Mouse (Mus musculus) frontal cortex, adult 2 months (tissue): ENCODE measurements around the gene Dach1. TPM values are rescaled to one million over a fixed set of nuclear protein-coding genes. Genes with fewer than 3 reads are reported as not detected.
A peak's percentile ranks its signal among the peaks of the same experiment; 100 is the strongest.

Experiments used
- DNase-seq, 2 experiments: peaks; one replicate each; pipeline ENCODE4 v3.0.0; 2022; ENCODE audit warnings: low spot score in 1 of 2; ENCODE audit errors: extremely low spot score in 1 of 2
- polyA plus RNA-seq: library from polyadenylated mRNA; depleted of rRNA; stranded (reverse); fragments of >200 nt; gene quantifications from 2 replicates; pipeline ENCODE4 v1.2.3, GENCODE M21; 2012

The Dach1 gene
- polyA plus RNA-seq, 1 experiment, result 1.9 TPM

- DNase-seq, result no peak
These were observed 121.9 kb downstream of the Dach1 start for GRCm38 (mm10) chr14:98047670-98048069.

GRCm38 (mm10) chr14:98046960-98047359 is 122.6 kb downstream of the Dach1 start:
- no peak for DNase-seq

DNA sequence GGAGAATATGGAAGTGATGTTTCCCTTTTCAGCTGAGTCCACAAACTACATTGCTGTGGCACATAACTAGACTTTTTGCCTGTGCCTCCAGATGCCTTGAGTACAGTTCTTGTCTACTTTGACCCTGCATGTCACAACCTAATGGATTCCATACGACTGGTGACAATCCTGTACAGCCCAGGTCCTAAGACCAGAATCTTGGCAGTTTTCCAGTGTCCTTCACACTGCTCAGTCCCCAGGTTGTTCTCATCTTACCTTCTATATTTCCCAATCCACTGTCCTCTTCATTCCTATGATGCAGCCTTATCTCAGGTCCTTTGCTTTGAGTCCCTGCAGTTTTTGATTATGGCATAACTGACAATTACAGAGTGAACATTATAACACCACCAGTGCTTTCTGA is 131.0 kb downstream of the Dach1 start:
- no peak for DNase-seq

DNA sequence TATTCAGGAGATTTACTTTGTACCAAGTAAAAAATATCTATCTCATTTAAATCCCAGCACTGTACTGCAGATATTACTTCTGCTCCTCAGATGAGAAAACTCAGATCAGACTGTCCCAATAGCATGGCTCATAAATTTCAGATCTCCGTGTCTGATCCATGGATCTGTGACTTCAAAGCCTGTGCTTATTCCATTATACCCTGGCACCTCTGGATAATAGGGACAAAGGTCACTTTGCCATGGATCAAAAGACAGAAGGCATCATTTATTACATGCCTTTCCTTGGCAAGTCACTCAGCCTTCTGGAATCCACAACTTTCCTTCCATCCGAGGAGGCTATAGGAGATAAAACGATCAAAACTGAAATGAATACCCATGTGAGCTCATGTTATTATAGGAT is 132.4 kb downstream of the Dach1 start:
- DNase-seq, result no peak

GRCm38 (mm10) chr14:98035261-98035660 is 134.3 kb downstream of the Dach1 start:
- DNase-seq, result no peak

DNA sequence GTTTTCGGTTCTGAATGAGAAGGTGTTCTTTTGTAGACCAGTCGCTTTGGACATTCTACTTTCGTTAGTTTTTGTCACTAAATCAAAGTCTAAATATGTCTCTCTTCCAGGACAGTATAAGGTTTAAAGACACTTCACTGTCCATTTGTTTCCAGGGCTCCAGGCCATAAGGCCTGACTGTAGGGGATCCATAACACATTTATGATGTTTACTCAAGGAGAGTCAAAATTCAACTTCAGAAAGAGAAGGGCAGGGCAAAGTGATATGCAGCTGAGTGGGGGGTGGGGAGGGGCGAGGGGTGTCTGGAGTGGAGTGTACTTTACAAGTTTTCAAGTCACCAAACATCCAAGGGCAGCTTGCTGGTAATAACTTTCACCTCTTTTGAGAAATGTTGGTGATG is 146.0 kb downstream of the Dach1 start:
- no peak for DNase-seq

- no peak for DNase-seq
These were observed 155.5 kb downstream of the Dach1 start for GRCm38 (mm10) chr14:98014053-98014452.

DNA sequence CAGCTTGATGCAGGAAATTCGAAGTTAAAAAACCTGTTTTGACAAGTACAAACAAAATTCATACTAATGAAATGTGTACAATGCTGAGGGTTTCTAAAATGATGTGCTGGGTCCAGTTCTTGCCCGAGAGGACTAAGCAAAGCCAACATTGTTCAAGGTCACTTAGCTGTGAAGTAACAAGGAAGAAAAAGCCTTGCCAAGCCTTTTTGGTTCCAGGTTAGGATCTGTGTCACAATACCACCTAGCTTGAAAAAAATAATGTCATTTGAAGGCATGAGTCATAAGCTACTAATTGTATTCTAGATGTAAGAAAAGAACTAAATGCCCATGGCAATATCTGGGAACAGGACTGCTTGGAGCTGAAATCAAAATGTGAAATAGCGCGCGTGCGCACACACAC is 161.1 kb downstream of the Dach1 start:
- no peak for DNase-seq

DNA sequence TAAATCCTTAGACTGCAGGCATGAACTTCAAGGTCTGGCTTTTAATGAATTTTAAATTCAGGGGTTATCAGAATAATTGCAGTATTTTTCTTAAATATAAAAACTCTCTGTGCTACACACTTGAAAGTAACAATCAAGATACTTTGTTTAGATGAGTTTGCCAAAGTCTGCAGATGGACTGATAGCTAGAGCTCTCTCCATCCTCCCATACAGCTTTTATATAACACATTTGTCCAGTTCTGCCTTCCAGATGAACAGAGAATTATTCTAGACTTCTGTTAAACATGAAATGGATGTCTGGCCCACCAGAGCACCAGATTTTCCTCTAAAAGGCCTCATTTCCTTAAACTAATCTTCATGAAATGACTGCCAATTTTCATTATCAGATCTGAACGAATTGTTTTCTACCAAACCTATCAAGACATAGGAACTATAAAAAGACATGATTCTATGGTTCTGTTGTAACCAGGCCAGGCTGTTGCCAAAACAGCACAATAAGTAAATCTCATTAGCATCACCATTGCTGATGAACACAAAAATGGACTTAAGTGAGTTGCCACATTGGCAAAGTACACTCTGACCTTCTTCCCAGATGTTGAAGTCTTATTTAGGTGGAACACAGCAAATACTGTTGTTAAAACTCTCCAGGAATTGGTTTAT is 167.4 kb downstream of the Dach1 start:
- DNase-seq, result no peak

DNA sequence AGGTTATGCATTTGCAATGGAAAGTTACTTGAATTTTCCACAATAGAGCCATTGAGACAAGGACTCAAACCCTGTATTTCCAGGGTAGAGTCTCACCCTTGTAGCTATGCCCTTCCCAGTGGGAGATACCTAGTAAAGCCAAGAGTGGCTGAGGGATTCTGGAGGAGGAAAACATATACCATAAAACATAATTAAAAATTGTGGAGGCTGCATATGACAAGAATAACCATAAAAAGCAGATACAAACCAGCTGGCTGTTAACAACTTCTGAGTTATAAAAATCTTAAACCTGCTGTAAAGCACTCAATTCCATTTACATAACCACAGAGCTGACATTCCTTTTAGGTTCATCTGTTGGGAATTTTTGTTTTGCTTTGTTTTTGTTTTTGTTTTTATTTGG is 171.0 kb downstream of the Dach1 start:
- DNase-seq, result peak in 1 of 2 experiments; percentile 4

GRCm38 (mm10) chr14:97983251-97983650 is 186.3 kb downstream of the Dach1 start:
- no peak for DNase-seq

DNA sequence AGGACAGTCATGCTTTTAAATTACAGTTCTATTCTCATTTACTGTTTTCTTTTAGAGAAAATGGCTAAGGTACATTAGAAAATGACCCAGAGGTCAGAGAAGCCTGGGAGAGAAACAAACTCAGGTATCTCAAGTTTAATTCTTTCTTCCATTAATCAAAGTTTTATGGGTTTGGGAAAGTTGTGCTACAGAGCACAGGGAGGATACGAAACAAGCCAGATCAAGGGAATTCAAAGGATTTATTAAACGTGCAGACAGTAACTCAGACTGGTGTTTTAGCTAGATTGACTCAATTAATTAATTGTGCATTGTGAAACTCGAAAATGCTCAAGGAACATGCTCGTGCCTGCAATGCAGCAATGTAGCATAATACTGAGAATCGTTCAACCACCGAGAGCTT is 186.9 kb downstream of the Dach1 start:
- no peak for DNase-seq

GRCm38 (mm10) chr14:97980879-97981278 is 188.7 kb downstream of the Dach1 start:
- no peak for DNase-seq

DNA sequence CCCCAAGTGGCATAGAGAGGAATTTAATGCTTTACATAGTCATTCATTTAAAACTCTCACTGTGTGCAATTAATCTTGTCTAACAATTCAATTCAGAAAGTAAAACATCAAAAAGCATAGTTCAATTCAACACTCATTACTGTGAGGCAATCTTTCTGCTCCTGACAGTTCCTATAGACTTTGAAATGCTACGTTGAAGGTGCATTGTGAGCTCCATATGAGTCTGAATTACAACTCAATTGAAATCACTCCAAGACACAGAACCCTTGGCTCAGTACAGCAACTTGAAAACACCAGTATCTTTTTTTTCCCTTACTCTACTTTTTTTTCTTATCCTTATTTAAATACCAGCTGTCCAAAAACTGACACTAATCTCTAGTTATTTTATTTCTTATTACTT is 193.5 kb downstream of the Dach1 start:
- DNase-seq, result no peak

GRCm38 (mm10) chr14:97975447-97975846 is 194.1 kb downstream of the Dach1 start:
- no peak for DNase-seq

DNA sequence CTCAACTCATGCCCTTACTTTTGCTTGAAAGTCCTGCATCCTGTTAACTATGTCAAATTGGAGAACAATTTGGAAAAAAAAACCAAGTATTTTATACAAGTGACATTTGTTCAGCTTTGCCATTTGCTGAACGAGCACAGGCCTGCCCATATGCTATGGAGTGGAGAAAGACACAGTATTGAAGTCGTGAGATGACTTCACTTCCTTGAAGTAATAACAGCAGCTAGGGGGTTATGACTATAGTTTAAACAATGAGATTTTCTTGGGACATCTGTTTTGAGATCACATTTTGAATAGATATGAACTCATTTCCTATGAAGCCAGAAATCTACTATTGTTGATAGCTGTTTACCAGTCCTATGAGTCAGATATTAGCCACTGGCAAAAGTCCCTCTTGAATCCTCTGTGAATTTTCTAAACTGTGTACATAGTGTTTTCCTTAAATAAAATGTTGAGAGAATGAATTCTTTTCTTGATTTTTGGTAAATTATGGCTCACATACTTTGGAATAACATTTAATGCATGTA is 205.0 kb downstream of the Dach1 start:
- no peak for DNase-seq

GRCm38 (mm10) chr14:97963624-97964023 is 205.9 kb downstream of the Dach1 start:
- no peak for DNase-seq

DNA sequence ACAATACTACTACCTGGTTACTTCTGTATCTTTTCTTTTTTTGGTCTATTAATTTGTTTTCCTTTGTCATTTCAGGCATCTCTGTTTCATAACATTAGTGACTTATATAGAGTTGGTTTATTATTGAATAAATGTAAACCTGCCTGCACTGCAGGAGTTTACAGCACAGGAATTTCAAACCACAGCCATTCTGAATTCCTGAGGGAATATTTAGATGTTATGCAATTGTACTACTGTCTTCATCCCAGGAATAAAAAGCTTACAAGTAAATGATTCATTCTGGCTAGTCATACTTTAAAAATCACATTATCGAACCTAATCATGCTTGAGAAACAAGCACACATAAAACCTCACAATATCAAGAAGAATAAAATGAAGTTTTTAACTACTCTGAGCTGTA is 213.2 kb downstream of the Dach1 start:
- DNase-seq, result no peak

GRCm38 (mm10) chr14:97945471-97945870 is 224.1 kb downstream of the Dach1 start:
- no peak for DNase-seq

DNA sequence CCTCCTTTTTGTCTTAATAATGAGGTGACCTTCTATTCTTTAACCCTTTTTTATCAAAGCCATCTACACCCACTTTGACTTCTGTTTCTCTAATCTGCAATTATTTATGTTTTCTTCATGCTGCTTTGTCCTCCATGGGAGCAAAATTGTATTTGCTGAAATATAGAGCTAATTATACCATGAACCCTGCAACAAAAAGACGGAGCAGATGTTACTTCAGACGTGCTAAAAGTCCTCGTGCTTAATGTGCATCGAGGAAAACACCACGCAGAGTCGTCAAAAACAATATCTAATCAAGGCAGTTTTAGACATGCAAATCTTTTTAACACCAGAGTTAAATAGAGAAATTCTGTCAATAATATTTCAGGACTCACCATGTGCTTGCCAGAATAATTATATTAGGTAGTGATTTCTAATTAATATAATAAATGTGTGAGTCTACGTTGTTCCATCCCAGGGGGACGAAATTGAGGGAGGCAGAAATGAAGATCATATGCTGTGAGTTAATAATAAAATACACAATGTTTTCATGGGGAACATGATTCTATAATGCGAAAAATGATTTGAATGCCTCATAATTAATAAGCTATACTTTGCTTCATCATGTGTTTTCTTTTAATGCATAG is 224.8 kb downstream of the Dach1 start:
- DNase-seq, result no peak

DNA sequence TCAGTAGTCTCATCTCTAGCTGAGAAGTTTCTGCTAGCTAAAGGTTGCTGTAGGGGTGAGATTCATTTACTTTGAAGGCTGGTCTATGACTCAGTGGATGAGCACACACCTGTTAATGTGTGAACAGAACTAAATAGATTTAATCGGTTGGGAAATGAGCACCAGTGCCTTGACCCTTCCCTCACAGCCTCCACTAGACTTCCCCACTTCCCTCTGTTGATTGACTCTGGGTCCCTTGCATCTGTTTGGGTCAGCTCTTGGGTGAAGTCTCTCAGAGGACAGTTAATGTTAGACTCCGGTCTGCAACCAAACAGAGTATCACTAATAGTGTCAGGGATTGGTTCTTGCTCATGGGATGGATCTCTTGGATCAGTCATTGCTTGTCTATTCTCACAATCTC is 227.2 kb downstream of the Dach1 start:
- no peak for DNase-seq

DNA sequence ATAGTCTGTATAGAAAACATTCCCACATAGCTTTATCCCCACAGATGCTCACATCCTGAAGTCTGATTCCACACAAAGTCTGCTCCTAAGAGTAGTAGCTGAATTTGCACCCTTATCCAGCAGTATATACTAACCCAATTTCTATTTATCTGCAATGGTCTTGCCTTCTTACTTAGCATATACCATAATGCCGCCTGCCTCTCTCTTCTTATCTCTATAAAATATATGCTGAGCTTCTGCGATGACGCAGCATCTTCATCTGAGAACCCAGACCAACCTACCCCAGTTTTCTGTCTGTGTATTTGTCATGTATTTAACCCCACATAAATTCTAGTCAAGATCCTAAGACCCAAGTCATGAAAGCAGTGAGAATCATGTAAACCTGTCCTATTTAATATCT is 272.9 kb downstream of the Dach1 start:
- DNase-seq, result no peak
